Mouse (Mus musculus): ENCODE measurements at regions not wholly inside any gene's neighbourhood (a gene's known extent, or its start where the extent isn't known, plus 50 kb on each side); places are given as distances from the start of the nearest gene placed in this dataset.

DNA sequence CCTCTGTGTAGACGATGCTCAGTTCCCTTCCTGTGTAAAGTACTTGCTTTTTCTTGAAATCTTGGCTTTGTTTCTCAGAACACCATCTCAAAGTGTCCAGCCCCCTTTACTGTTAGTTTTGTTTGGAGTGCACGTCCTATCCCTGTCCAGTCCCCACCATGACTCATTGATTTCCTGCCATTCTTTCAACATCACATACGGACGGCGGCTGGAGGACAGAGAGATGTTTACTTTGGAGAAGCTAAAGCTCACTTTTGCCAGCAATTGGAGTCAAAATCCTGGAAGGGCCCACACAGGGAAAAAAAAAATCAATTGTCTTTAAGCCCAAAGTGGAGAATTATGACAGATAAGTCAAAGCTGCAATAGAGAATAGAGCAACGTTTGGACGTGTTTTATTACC lies 51.8 kb downstream of the Gm5426 start:
- Histone ChIP-seq H3K36me3 (ENCODE audit: control insufficient read depth, insufficient read depth, low read length) (no peaks in the 10 kb centered on the region), H3K4me3 (ENCODE audit: extremely low read depth, insufficient read depth, insufficient read length) (no peak overlapping the region), H3K27me3 (ENCODE audit: control insufficient read depth, insufficient read depth, low read length) (no peaks in the 10 kb centered on the region), H3K4me1 (ENCODE audit: control insufficient read depth, insufficient read depth, insufficient read length) (no peaks in the 10 kb centered on the region), H3K27ac (ENCODE audit: insufficient read depth, low read length) (no peak overlapping the region)
- DNase-seq (ENCODE audit: low read depth in 1 of 2, low spot score in 2 of 2), result no peak
- 84% methylated on average over 7 of the region's 7 CpGs for WGBS
- no peak for TF ChIP-seq POLR2A (IDR thresholded peaks at IDR 0.05; ENCODE audit: low read depth, low read length)
- no peak for TF ChIP-seq CTCF (IDR thresholded peaks at IDR 0.05; ENCODE audit: extremely low read depth, insufficient read depth, insufficient read length, insufficient replicate concordance)

DNA sequence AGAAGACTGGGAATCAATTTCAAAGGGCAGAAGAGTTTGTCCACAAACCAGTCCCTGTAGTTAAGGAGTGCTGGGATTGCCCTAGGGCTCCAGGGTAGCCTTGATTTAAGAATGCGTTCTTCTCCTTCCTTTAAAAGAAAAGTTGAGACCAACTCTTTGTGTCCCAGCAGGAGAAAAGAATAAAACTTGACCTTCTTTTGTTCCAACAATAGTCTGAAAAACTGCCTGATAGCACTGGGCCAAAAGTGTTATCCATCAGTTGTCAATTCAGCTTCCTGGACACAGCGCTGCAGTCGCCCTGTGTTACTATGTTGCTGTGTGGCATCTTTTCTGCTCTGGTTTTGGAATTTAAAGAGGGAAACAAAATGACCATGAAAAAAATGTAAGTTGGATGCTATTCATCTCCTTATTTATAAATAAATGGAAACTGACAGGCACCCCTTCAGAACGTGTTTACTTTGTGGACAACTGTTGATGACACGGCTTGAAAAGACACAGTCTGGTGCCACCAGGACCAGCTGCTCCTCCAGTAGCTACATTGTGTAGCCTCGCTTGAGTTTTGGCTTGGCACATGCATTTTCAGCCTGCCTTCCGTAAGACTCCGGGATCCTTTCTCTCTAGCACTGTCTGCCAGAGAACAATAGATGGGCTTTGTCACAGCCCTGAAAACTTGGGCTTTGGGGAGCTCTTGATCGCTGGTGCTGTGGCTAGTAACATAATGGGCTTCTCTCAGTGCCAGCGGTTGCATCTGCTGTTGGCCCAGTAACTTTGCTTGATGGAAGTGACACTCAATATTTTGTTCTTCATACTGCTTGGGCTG lies 54.0 kb downstream of the Gm5426 start:
- no peak overlapping the region for H3K27ac ChIP-seq (ENCODE audit: insufficient read depth, low read length)
- no peak overlapping the region for H3K4me3 ChIP-seq (ENCODE audit: extremely low read depth, insufficient read depth, insufficient read length)
- H3K4me1 ChIP-seq (ENCODE audit: control insufficient read depth, insufficient read depth, insufficient read length), result no peaks in the 10 kb centered on the region
- WGBS, result 89% methylated on average over 10 of the region's 10 CpGs
- TF ChIP-seq CTCF (IDR thresholded peaks at IDR 0.05; ENCODE audit: extremely low read depth, insufficient read depth, insufficient read length, insufficient replicate concordance), result no peak
- no peak for TF ChIP-seq POLR2A (IDR thresholded peaks at IDR 0.05; ENCODE audit: low read depth, low read length)
- DNase-seq (ENCODE audit: low read depth in 1 of 2, low spot score in 2 of 2), result no peak
- no peaks in the 10 kb centered on the region for H3K36me3 ChIP-seq (ENCODE audit: control insufficient read depth, insufficient read depth, low read length)
- H3K27me3 ChIP-seq (ENCODE audit: control insufficient read depth, insufficient read depth, low read length), result no peaks in the 10 kb centered on the region

DNA sequence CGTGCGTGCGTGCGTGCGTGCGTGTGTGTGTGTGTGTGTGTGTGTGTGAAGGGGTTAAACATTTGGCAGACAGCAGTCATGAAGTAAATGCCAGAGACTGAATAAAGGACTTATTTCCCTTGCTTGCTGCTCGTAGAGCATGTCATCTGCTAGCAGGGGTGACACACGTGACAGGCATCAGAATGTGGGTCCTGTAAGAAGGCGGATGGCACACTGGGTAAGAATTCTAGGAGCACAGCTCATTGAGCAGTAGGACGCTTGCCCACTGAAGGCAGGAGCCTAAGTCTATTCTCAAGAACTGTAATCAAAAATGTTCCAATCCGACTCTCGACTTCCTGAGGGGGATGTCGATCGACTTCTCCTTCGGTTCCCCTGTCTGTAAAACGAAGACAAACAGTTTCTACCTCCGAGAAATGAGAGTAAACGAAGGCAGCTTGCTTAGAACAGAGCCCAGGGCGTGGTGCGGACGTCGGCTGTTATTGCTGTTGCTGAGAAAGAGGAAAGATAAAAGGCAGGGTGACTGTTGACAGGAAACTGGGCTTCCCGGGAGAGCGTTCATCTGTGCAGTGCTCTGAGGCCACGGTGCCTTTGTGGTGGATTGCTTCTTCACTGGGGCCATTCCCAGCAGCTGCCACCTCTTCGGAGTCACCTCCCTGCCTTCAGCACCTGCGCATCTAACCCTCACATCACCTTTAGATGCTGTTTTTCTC lies 64.7 kb downstream of the Gm5426 start:
- Histone ChIP-seq H3K4me3 (ENCODE audit: extremely low read depth, insufficient read depth, insufficient read length) (peak overlapping the region; percentile 24; the same call in 1 of the 2 replicates), H3K27ac (ENCODE audit: insufficient read depth, low read length) (peak overlapping the region; percentile 76), H3K36me3 (ENCODE audit: control insufficient read depth, insufficient read depth, low read length) (no peaks in the 10 kb centered on the region), H3K27me3 (ENCODE audit: control insufficient read depth, insufficient read depth, low read length) (no peaks in the 10 kb centered on the region), H3K4me1 (ENCODE audit: control insufficient read depth, insufficient read depth, insufficient read length) (peaks cover 13% of the 10 kb centered on the region; the same call in 1 of the 2 replicates)
- no peak; the same call in 1 of the 2 replicates for TF ChIP-seq POLR2A (IDR thresholded peaks at IDR 0.05; ENCODE audit: low read depth, low read length)
- TF ChIP-seq CTCF (IDR thresholded peaks at IDR 0.05; ENCODE audit: extremely low read depth, insufficient read depth, insufficient read length, insufficient replicate concordance), result no peak
- peak; percentile 56 for DNase-seq (ENCODE audit: low read depth in 1 of 2, low spot score in 2 of 2)
- WGBS, result 26% methylated on average over 27 of the region's 27 CpGs

DNA sequence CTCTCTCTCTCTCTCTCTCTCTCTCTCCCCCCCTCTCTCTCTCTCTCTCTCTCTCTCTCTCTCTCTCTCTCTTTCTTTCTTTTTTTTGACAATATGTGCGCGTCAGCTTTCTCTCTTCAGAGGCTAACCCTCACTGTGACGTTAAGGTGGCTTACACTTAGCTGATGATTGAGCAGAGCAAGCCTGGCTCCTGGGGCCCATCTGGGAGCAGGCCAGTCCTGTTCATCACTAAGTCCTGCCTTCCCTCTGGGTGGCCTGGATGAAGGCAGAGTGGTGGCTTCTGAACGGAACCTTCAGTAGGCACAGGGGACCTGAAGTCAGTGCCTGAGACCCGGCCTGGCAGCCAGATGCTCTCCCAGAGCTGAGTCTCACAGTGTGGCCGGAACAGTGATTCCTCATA lies 65.5 kb downstream of the Gm5426 start:
- TF ChIP-seq POLR2A (IDR thresholded peaks at IDR 0.05; ENCODE audit: low read depth, low read length), result no peak
- no peak for TF ChIP-seq CTCF (IDR thresholded peaks at IDR 0.05; ENCODE audit: extremely low read depth, insufficient read depth, insufficient read length, insufficient replicate concordance)
- no peaks in the 10 kb centered on the region for H3K36me3 ChIP-seq (ENCODE audit: control insufficient read depth, insufficient read depth, low read length)
- 68% methylated on average over 6 of the region's 6 CpGs for WGBS
- H3K27me3 ChIP-seq (ENCODE audit: control insufficient read depth, insufficient read depth, low read length), result no peaks in the 10 kb centered on the region
- H3K27ac ChIP-seq (ENCODE audit: insufficient read depth, low read length), result peak overlapping the region; percentile 76; the same call in 1 of the 2 replicates
- H3K4me1 ChIP-seq (ENCODE audit: control insufficient read depth, insufficient read depth, insufficient read length), result peaks cover 13% of the 10 kb centered on the region; the same call in 1 of the 2 replicates
- no peak for DNase-seq (ENCODE audit: low read depth in 1 of 2, low spot score in 2 of 2)
- H3K4me3 ChIP-seq (ENCODE audit: extremely low read depth, insufficient read depth, insufficient read length), result no peak overlapping the region

DNA sequence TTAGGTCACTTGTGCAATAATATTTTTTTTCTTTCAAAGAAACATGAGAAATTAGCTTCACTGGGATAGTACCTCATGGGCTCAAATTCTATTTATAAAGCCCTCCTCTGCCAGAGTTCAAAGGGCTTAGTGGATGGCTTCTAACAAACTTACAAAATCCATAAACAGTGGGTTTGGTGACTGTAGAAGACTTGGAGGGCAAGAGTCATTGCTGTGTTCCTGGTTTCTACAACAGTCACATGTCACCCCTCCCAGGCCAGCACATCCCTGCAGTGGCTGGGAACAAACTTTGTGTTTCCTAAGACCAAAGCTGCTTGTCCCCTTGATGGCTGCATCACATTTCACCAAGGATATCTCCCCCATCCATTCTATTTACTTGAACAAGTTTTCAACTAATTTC lies 66.5 kb downstream of the Gm5426 start:
- TF ChIP-seq POLR2A (IDR thresholded peaks at IDR 0.05; ENCODE audit: low read depth, low read length), result no peak
- TF ChIP-seq CTCF (IDR thresholded peaks at IDR 0.05; ENCODE audit: extremely low read depth, insufficient read depth, insufficient read length, insufficient replicate concordance), result no peak
- Histone ChIP-seq H3K4me3 (ENCODE audit: extremely low read depth, insufficient read depth, insufficient read length) (no peak overlapping the region), H3K27ac (ENCODE audit: insufficient read depth, low read length) (no peak overlapping the region), H3K4me1 (ENCODE audit: control insufficient read depth, insufficient read depth, insufficient read length) (peaks cover 13% of the 10 kb centered on the region; the same call in 1 of the 2 replicates), H3K36me3 (ENCODE audit: control insufficient read depth, insufficient read depth, low read length) (no peaks in the 10 kb centered on the region), H3K27me3 (ENCODE audit: control insufficient read depth, insufficient read depth, low read length) (no peaks in the 10 kb centered on the region)
- no peak for DNase-seq (ENCODE audit: low read depth in 1 of 2, low spot score in 2 of 2)

DNA sequence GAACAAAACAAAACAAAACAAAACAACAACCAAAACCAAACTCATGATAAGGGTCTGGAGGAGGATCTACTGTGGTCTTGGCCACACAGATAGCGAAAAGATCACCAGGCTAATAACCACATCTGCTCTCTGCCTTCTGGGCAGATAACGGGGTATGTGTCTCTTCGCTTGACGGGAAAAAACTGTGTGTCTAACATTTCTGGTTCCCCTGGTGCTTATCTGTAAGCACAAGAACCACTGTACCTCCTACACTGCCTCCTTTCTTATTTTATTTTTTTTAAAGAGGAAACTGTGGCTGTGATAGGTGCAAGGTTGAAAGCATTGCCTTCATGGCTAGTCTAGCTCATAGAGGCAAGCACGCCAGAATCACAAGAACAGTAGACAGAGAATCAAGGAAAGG lies 67.8 kb downstream of the Gm5426 start:
- no peak overlapping the region for H3K4me3 ChIP-seq (ENCODE audit: extremely low read depth, insufficient read depth, insufficient read length)
- no peaks in the 10 kb centered on the region for H3K36me3 ChIP-seq (ENCODE audit: control insufficient read depth, insufficient read depth, low read length)
- DNase-seq (ENCODE audit: low read depth in 1 of 2, low spot score in 2 of 2), result no peak
- 63% methylated on average over 5 of the region's 5 CpGs for WGBS
- no peak for TF ChIP-seq POLR2A (IDR thresholded peaks at IDR 0.05; ENCODE audit: low read depth, low read length)
- no peak for TF ChIP-seq CTCF (IDR thresholded peaks at IDR 0.05; ENCODE audit: extremely low read depth, insufficient read depth, insufficient read length, insufficient replicate concordance)
- H3K27ac ChIP-seq (ENCODE audit: insufficient read depth, low read length), result no peak overlapping the region
- peaks cover 13% of the 10 kb centered on the region; the same call in 1 of the 2 replicates for H3K4me1 ChIP-seq (ENCODE audit: control insufficient read depth, insufficient read depth, insufficient read length)
- no peaks in the 10 kb centered on the region for H3K27me3 ChIP-seq (ENCODE audit: control insufficient read depth, insufficient read depth, low read length)

Data from spleen, adult 2 months (tissue).